Mouse (Mus musculus): ENCODE data around the gene Cntd1.

DNA sequence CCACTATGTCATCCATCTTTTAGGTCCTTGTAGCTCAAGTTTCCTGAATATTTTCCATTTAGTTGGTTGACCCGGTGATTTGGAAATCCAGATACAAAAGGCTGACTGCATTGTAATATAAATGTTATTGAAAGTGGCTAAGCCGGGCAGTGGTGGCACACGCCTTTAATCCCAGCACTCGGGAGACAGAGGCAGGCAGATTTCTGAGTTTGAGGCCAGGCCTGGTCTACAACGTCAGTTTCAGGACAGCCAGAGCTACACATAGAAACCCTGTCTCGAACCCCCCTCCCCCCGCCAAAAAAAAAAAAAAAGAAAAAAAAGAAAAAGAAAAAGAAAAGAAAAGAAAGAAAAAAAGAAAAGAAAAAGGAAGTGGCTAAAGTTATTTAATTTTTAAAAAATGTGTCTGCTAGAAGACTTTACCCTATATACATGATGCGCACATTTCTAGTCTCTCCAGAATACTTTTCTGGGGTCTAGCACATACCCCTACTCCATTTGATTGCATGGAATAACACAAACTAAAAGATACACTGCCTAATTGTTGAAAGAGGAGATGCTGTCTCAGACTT, 36.4 kb downstream of the Cntd1 start:
- TF ChIP-seq CTCF (IDR thresholded peaks at IDR 0.05; ENCODE audit: extremely low read depth, insufficient read length, insufficient replicate concordance, low read depth, low read length): no peak
- no peak for TF ChIP-seq POLR2A (IDR thresholded peaks at IDR 0.05; ENCODE audit: low read depth, low read length)
